15 mouse cellular contexts compared by ENCODE assay signal in genomic region chr5:4323387-4323704, GRCm38 (mm10).
A peak's percentile ranks its signal among the peaks of the same experiment; 100 is the strongest.
DNase-seq lines count a peak whose midpoint lies in the region; ATAC-seq lines count a peak whose summit lies in the region.
"Had no signal": no experiment of that assay in that cellular context is flagged by ENCODE, and none has a peak within 500 bp of the region (broad histone marks: within the 10 kb centered on the region; RNA-seq: fewer than 3 reads in every experiment).

No protein-coding gene starts in this region.

- H3K27me3 ChIP-seq in limb, embryonic 10.5 days (ENCODE audit: low read depth, poor library complexity, severe bottlenecking): no peaks in the 10 kb centered on the region
- H3K27me3 ChIP-seq: embryonic facial prominence, embryonic 15.5 days; limb, embryonic 12.5 days; midbrain, embryonic 12.5 days had no signal

- peaks cover 13% of the 10 kb centered on the region for H3K4me1 ChIP-seq in limb, embryonic 10.5 days
- H3K4me1 ChIP-seq: midbrain, embryonic 12.5 days had no signal

- intact Hi-C loops in left cerebral cortex, postnatal 4 days (cut with DNase I): no loop called here

- no peak overlapping the region for H3K27ac ChIP-seq in limb, embryonic 10.5 days
- H3K27ac ChIP-seq: embryonic facial prominence, embryonic 15.5 days; limb, embryonic 12.5 days; midbrain, embryonic 12.5 days had no signal

- no peaks in the 10 kb centered on the region for H3K36me3 ChIP-seq in limb, embryonic 10.5 days
- H3K36me3 ChIP-seq: embryonic facial prominence, embryonic 15.5 days; limb, embryonic 12.5 days; midbrain, embryonic 12.5 days had no signal

- ATAC-seq in frontal cortex, adult (ENCODE audit: low TSS enrichment): peak; percentile 88
- ATAC-seq: forebrain, embryonic 16.5 days; liver, postnatal 0 days had no signal

- 0 out of 2 replicates have a peak, but pooled peaks cover 2% of the 10 kb centered on the region for H3K9me3 ChIP-seq in limb, embryonic 10.5 days (replicated peaks)
- H3K9me3 ChIP-seq: embryonic facial prominence, embryonic 15.5 days had no signal

- WGBS in limb, embryonic 10.5 days: 88% methylated on average over 2 of the region's 2 CpGs

- no peak for DNase-seq in frontal cortex, postnatal 14 days (ENCODE audit: low spot score in 2 of 2)
- peak; percentile 14 to 39 for DNase-seq in layer of hippocampus, adult 18-20 months (ENCODE audit: low spot score in 2 of 2)
- DNase-seq in layer of hippocampus, postnatal 10 days (ENCODE audit: low spot score in 2 of 2): no peak
- peak; percentile 6 for DNase-seq in 416B (ENCODE audit: low read depth)
- DNase-seq in fibroblast of lung, adult 2 months (ENCODE audit: low read depth): peak; percentile 85
- DNase-seq in left cerebral cortex, postnatal 4 days: no peak
- DNase-seq in limb, embryonic 10.5 days (ENCODE audit: low spot score): no peak
- DNase-seq: cerebellum, adult 11 months; kidney, adult 11 months; liver, postnatal 0 days had no signal

- H3K4me3 ChIP-seq in limb, embryonic 10.5 days: no peak overlapping the region
- H3K4me3 ChIP-seq: embryonic facial prominence, embryonic 15.5 days; limb, embryonic 12.5 days; midbrain, embryonic 12.5 days had no signal

Comparison
In these comparisons a context has a peak if more than half of its experiments do, and no peak if none do; other contexts are left out.
1. DNase-seq: peak in layer of hippocampus, adult 18-20 months (2 of 2), 416B (single experiment) and fibroblast of lung, adult 2 months (single experiment); none in frontal cortex, postnatal 14 days (0 of 2), layer of hippocampus, postnatal 10 days (0 of 2), left cerebral cortex, postnatal 4 days (single experiment) and limb, embryonic 10.5 days (single experiment).